Mouse (Mus musculus) monocyte, adult 2 months (primary cell): ENCODE measurements around the gene Kifc5b.

ENCODE experiments used
- DNase-seq, 2 experiments: peaks; one replicate each; pipeline ENCODE4 v3.0.0; 2022; ENCODE audit warnings: low spot score in 2 of 2, low read depth in 1 of 2

Kifc5b gene

GRCm38 (mm10) chr17:26946567-26946966 lies 29.7 kb downstream of the Kifc5b start:
- DNase-seq: no peak

- DNase-seq: no peak
Observed at GRCm38 (mm10) chr17:26947231-26948100, 30.6 kb downstream of the Kifc5b start.

GRCm38 (mm10) chr17:26948316-26949050 lies 31.6 kb downstream of the Kifc5b start:
- DNase-seq: no peak

GRCm38 (mm10) chr17:26949051-26949577 lies 32.2 kb downstream of the Kifc5b start:
- DNase-seq: no peak

GRCm38 (mm10) chr17:26949866-26950265 lies 33.0 kb downstream of the Kifc5b start:
- DNase-seq: no peak

- no peak for DNase-seq
Observed at GRCm38 (mm10) chr17:26950560-26951288, 33.8 kb downstream of the Kifc5b start.

- DNase-seq: no peak
Observed at GRCm38 (mm10) chr17:26951406-26951805, 34.5 kb downstream of the Kifc5b start.

GRCm38 (mm10) chr17:26951952-26952877 lies 35.3 kb downstream of the Kifc5b start:
- DNase-seq: no peak

GRCm38 (mm10) chr17:26953201-26953600 lies 36.3 kb downstream of the Kifc5b start:
- DNase-seq: no peak

GRCm38 (mm10) chr17:26953726-26954125 lies 36.8 kb downstream of the Kifc5b start:
- no peak for DNase-seq

- DNase-seq: no peak
Observed at GRCm38 (mm10) chr17:26956309-26956708, 39.4 kb downstream of the Kifc5b start.

- no peak for DNase-seq
Observed at GRCm38 (mm10) chr17:26956895-26957294, 40.0 kb downstream of the Kifc5b start.

- no peak for DNase-seq
Observed at GRCm38 (mm10) chr17:26957872-26958271, 41.0 kb downstream of the Kifc5b start.

GRCm38 (mm10) chr17:26958880-26959279 lies 42.0 kb downstream of the Kifc5b start:
- no peak for DNase-seq

- no peak for DNase-seq
Observed at GRCm38 (mm10) chr17:26959815-26960214, 42.9 kb downstream of the Kifc5b start.

- no peak for DNase-seq
Observed at GRCm38 (mm10) chr17:26961572-26962240, 44.8 kb downstream of the Kifc5b start.

GRCm38 (mm10) chr17:26966993-26967392 lies 50.1 kb downstream of the Kifc5b start:
- DNase-seq: no peak

GRCm38 (mm10) chr17:26967477-26967876 lies 50.6 kb downstream of the Kifc5b start:
- no peak for DNase-seq

GRCm38 (mm10) chr17:26968200-26968611 lies 51.3 kb downstream of the Kifc5b start:
- DNase-seq: no peak

GRCm38 (mm10) chr17:26969257-26969656 lies 52.4 kb downstream of the Kifc5b start:
- no peak for DNase-seq
